8 mouse cellular contexts compared by ENCODE assay signal in genomic region chr8:110845821-110846404, GRCm38 (mm10). TPM values are rescaled to one million over a fixed set of nuclear protein-coding genes. Genes with fewer than 3 reads are reported as not detected.
DNase-seq lines count a peak whose midpoint lies in the region; ATAC-seq lines count a peak whose summit lies in the region.

No protein-coding gene starts in this region.

- H3K27me3 ChIP-seq in lung, embryonic 16.5 days (ENCODE audit: control insufficient read depth, insufficient read depth, low read depth, low read length): no peaks in the 10 kb centered on the region
- H3K27me3 ChIP-seq in heart, embryonic 16.5 days (ENCODE audit: control insufficient read depth, insufficient read depth, low read length): no peaks in the 10 kb centered on the region

- DNase-seq in lung, postnatal 4 days: no peak
- peak; percentile 20 for DNase-seq in c-Kit-negative CD71-positive TER-119-positive erythroid progenitor cells, embryonic 14.5 days (ENCODE audit: low read depth, low spot score)
- no peak for DNase-seq in ovary, postnatal 10 days (ENCODE audit: low spot score)
- no peak for DNase-seq in testis, postnatal 14 days (ENCODE audit: low spot score)
- DNase-seq in cerebellum, postnatal 36 days: no peak

- H3K9me3 ChIP-seq in lung, embryonic 16.5 days (ENCODE audit: control insufficient read depth, low read length): no peaks in the 10 kb centered on the region
- H3K9me3 ChIP-seq in heart, embryonic 16.5 days (replicated peaks; ENCODE audit: control insufficient read depth, low read length): no peaks in the 10 kb centered on the region

- peak overlapping the region; percentile 85 for H3K4me2 ChIP-seq in lung, embryonic 16.5 days (ENCODE audit: low read depth, low read length)
- H3K4me2 ChIP-seq in heart, embryonic 16.5 days (ENCODE audit: low read depth, low read length): peak overlapping the region; percentile 94

- H3K36me3 ChIP-seq in lung, embryonic 16.5 days (ENCODE audit: control insufficient read depth, insufficient read depth, low read length): peaks cover 27% of the 10 kb centered on the region
- peaks cover 43% of the 10 kb centered on the region for H3K36me3 ChIP-seq in heart, embryonic 16.5 days (ENCODE audit: control insufficient read depth, insufficient read depth)

- peak overlapping the region; percentile 92 for H3K9ac ChIP-seq in lung, embryonic 16.5 days (ENCODE audit: low read length)
- peak overlapping the region; percentile 89 for H3K9ac ChIP-seq in heart, embryonic 16.5 days (ENCODE audit: low read length)

- peak overlapping the region; percentile 75 for H3K27ac ChIP-seq in lung, embryonic 16.5 days (ENCODE audit: low read length)
- H3K27ac ChIP-seq in heart, embryonic 16.5 days (ENCODE audit: low read length): peak overlapping the region; percentile 86

- peaks cover 21% of the 10 kb centered on the region for H3K4me1 ChIP-seq in lung, embryonic 16.5 days (replicated peaks; ENCODE audit: control insufficient read depth, insufficient read depth, low read length)
- H3K4me1 ChIP-seq in heart, embryonic 16.5 days (ENCODE audit: control insufficient read depth, insufficient read depth, low read length): peaks cover 21% of the 10 kb centered on the region

- 3% methylated on average over 17 of the region's 17 CpGs for WGBS in lung, embryonic 16.5 days
- WGBS in heart, embryonic 16.5 days: 5% methylated on average over 17 of the region's 17 CpGs

- H3K4me3 ChIP-seq in lung, embryonic 16.5 days (ENCODE audit: low read length): peak overlapping the region; percentile 69
- H3K4me3 ChIP-seq in heart, embryonic 16.5 days (ENCODE audit: low read length): peak overlapping the region; percentile 74

- ATAC-seq in lung, embryonic 16.5 days (ENCODE audit: low read depth): no peak
- no peak for ATAC-seq in heart, embryonic 16.5 days (replicated peaks; ENCODE audit: extremely low read depth, insufficient read depth, low FRiP score)
- 0 out of 2 replicates have a peak, but pooled peaks have one; percentile 1 for ATAC-seq in megakaryocyte-erythroid progenitor cell, adult 5-6 weeks (replicated peaks; ENCODE audit: low FRiP score, low TSS enrichment, poor library complexity, severe bottlenecking)

RNA-seq across cellular contexts. Expression of gene Cog4, which starts 0.5 kb away (rescaled TPM):
- 73.9 and 74.9 TPM in 2 replicates for polyA plus RNA-seq in lung, embryonic 16.5 days (2015; fragmentation: Nextera tagmentation; extraction: Ambion mirVana)
- polyA plus RNA-seq in heart, embryonic 16.5 days (2015; fragmentation: Nextera tagmentation; extraction: Ambion mirVana): 61.5 and 66.4 TPM in 2 replicates
- 37.0 and 48.7 TPM in 2 replicates for total RNA-seq in megakaryocyte-erythroid progenitor cell, adult 5-6 weeks (2014; fragmentation: Nextera tagmentation)
- 20.6 and 26.1 TPM in 2 replicates for total RNA-seq in megakaryocyte-erythroid progenitor cell, adult 5-6 weeks (2017)

RNA-seq across cellular contexts. Expression of gene Sf3b3, which starts 0.7 kb away (rescaled TPM):
- 132 and 140 TPM in 2 replicates for polyA plus RNA-seq in lung, embryonic 16.5 days (2015; fragmentation: Nextera tagmentation; extraction: Ambion mirVana)
- 82.8 and 88.1 TPM in 2 replicates for polyA plus RNA-seq in heart, embryonic 16.5 days (2015; fragmentation: Nextera tagmentation; extraction: Ambion mirVana)
- total RNA-seq in megakaryocyte-erythroid progenitor cell, adult 5-6 weeks (2014; fragmentation: Nextera tagmentation): 171 and 229 TPM in 2 replicates
- total RNA-seq in megakaryocyte-erythroid progenitor cell, adult 5-6 weeks (2017): 212 and 223 TPM in 2 replicates

RNA-seq across cellular contexts. Expression of gene Il34, which starts 40.2 kb away (rescaled TPM):
- 4.9 and 6.5 TPM in 2 replicates for polyA plus RNA-seq in lung, embryonic 16.5 days (2015; fragmentation: Nextera tagmentation; extraction: Ambion mirVana)
- 1.5 and 1.9 TPM in 2 replicates for polyA plus RNA-seq in heart, embryonic 16.5 days (2015; fragmentation: Nextera tagmentation; extraction: Ambion mirVana)
- not detected in 2 replicates for total RNA-seq in megakaryocyte-erythroid progenitor cell, adult 5-6 weeks (2014; fragmentation: Nextera tagmentation)
- not detected in 2 replicates for total RNA-seq in megakaryocyte-erythroid progenitor cell, adult 5-6 weeks (2017)

RNA-seq across cellular contexts. Expression of gene Fuk, which starts 56.4 kb away (rescaled TPM):
- polyA plus RNA-seq in lung, embryonic 16.5 days (2015; fragmentation: Nextera tagmentation; extraction: Ambion mirVana): 9.8 and 10.6 TPM in 2 replicates
- 5.7 and 7.2 TPM in 2 replicates for polyA plus RNA-seq in heart, embryonic 16.5 days (2015; fragmentation: Nextera tagmentation; extraction: Ambion mirVana)
- total RNA-seq in megakaryocyte-erythroid progenitor cell, adult 5-6 weeks (2014; fragmentation: Nextera tagmentation): 5.1 and 10.8 TPM in 2 replicates
- 2.1 and 2.9 TPM in 2 replicates for total RNA-seq in megakaryocyte-erythroid progenitor cell, adult 5-6 weeks (2017)
